Mouse (Mus musculus) neural tube, embryonic 14.5 days (tissue): Measurements from ENCODE around the gene Xlr5b. TPM values are rescaled to one million over a fixed set of nuclear protein-coding genes. Genes with fewer than 3 reads are reported as not detected.

Source experiments
- polyA plus RNA-seq: library from polyadenylated mRNA; unstranded; fragments of >200 nt; fragmentation: Nextera tagmentation; extraction: Ambion mirVana; gene quantifications from 2 replicates; pipeline ENCODE4 v1.2.1, GENCODE M21; 2014

Gene Xlr5b
- polyA plus RNA-seq, 1 experiment from 2014 or later, result not detected

Other genes with a start within 250 kb of the Xlr5b start
- gene Cetn2, start 230.4 kb upstream of the Xlr5b start, polyA plus RNA-seq, result 62.6 and 80.1 TPM in 2 replicates
- gene Nsdhl, start 230.2 kb upstream of the Xlr5b start, polyA plus RNA-seq, result 49.6 and 56.1 TPM in 2 replicates
- gene Zfp185, start 161.5 kb upstream of the Xlr5b start, polyA plus RNA-seq, result 0.45 and 0.83 TPM in 2 replicates
- gene Pnma5, start 111.7 kb upstream of the Xlr5b start, polyA plus RNA-seq, result 0.12 and 0.19 TPM in 2 replicates
- gene Pnma3, start 84.0 kb upstream of the Xlr5b start, polyA plus RNA-seq, result 2.2 and 4.6 TPM in 2 replicates
- 0.33 TPM in 1 of 2 replicates, not detected in the other for gene Xlr4a, start 66.3 kb upstream of the Xlr5b start, polyA plus RNA-seq
- gene Xlr3a, start 51.7 kb upstream of the Xlr5b start, polyA plus RNA-seq, result 2.7 and 6.0 TPM in 2 replicates
- gene Gm14685, start 31.7 kb upstream of the Xlr5b start, polyA plus RNA-seq, result 0.70 TPM in 1 of 2 replicates, not detected in the other
- 0.52 TPM in 1 of 2 replicates, not detected in the other for gene DXBay18, start 654 bp downstream of the Xlr5b start, polyA plus RNA-seq
- gene Spin2d, start 28.2 kb downstream of the Xlr5b start, polyA plus RNA-seq, result not detected in 2 replicates
- 13.9 and 14.5 TPM in 2 replicates for gene Xlr3b, start 43.4 kb downstream of the Xlr5b start, polyA plus RNA-seq
- gene Xlr4b, start 65.5 kb downstream of the Xlr5b start, polyA plus RNA-seq, result 0.55 TPM in 1 of 2 replicates, not detected in the other
- gene F8a, start 79.5 kb downstream of the Xlr5b start, polyA plus RNA-seq, result 32.0 and 34.1 TPM in 2 replicates
- not detected in 2 replicates for gene Xlr4c, start 94.3 kb downstream of the Xlr5b start, polyA plus RNA-seq
- 0.73 TPM in 1 of 2 replicates, not detected in the other for gene Xlr3c, start 116.6 kb downstream of the Xlr5b start, polyA plus RNA-seq
- not detected in 2 replicates for gene Xlr5a, start 144.2 kb downstream of the Xlr5b start, polyA plus RNA-seq
- gene Xlr5c, start 144.2 kb downstream of the Xlr5b start, polyA plus RNA-seq, result not detected in 2 replicates
- gene Gm45015, start 188.0 kb downstream of the Xlr5b start, polyA plus RNA-seq, result not detected in 2 replicates
- gene Zfp275, start 193.8 kb downstream of the Xlr5b start, polyA plus RNA-seq, result 12.9 and 15.3 TPM in 2 replicates
- gene Gm18336, start 249.9 kb downstream of the Xlr5b start, polyA plus RNA-seq, result not detected in 2 replicates